Mouse (Mus musculus) ovary, postnatal 36 days (tissue): ENCODE measurements around the gene Cdh11.
"Not testable (repeated sequence)": the region's sequence is repeated elsewhere in the genome, so short reads cannot be mapped to it uniquely, and the experiment has no call there.

ENCODE experiments used
- DNase-seq: peaks from one replicate; pipeline ENCODE4 v3.0.0; 2022; ENCODE audit warnings: low spot score, mixed read lengths

Gene Cdh11

DNA sequence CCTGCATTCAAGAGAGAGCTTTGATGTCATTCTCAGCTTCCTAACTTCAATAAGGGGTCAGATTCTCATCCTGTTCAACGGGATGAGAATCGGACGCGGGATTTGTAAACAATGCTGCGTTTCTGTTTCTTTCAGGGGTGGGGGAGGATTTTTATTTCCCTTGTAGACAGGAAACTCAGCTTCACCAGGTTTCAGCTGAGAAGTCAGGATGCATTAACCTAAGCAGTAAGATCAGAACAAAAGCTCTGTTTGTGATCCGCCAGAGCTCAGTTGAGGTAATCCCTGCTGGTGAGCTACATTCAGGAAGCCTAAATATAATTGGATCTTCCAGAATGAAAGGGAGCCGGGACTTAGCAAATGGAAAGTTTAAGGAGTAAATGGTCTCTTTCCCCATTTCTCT is 78.1 kb downstream of the Cdh11 start:
- DNase-seq: no peak

GRCm38 (mm10) chr8:102705376-102705905 is 80.0 kb downstream of the Cdh11 start:
- DNase-seq: no peak

- no peak for DNase-seq
These were observed 85.2 kb downstream of the Cdh11 start for GRCm38 (mm10) chr8:102700245-102700644.

DNA sequence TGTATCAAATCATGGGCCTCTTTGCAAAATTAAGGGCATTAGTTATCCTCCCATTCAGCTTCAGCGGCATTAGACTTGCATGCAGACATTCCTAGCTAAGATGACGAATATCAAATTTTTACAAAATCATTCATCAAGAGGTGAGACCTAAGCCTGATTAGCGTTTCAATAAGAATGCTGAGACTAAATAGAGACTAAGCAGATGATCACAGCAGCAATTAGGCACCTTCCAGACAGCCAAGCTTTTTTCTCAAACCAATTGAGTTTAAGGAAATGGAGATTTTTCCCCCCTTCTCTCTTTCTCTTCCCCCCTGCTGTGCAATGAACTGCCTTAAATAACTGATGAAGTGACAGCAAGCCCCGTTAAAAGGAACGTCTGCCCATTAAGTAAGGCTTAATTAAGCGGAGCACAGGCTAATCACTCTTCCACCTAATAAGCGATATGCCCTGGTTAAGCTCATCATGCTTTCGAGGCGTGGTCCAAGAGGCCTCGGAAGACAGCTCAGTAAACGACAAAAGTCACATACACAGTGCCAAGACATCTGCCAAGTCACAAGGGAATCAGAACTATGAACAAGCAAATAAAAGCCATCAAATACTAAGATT is 87.1 kb downstream of the Cdh11 start:
- DNase-seq: no peak

GRCm38 (mm10) chr8:102693465-102693864 is 92.0 kb downstream of the Cdh11 start:
- DNase-seq: no peak

DNA sequence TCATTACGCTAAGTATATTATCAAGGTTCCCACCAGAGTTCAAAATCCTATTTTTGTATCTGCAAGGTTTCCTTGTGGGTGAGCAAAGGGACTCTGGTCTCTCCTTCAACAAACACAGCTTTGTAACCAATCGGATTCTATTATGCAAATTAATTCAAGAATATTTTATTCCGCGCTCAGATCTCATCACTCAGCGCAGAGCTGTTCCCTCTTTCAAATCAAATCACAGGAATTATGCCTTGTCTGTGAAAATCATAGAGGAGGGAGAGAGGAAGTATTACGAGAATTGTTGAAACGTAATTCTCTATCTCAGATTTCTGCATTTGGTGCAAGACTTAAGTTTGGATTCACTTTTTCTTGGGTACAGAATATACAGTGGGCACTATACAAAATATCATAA is 100.0 kb downstream of the Cdh11 start:
- DNase-seq: not testable (repeated sequence)

DNA sequence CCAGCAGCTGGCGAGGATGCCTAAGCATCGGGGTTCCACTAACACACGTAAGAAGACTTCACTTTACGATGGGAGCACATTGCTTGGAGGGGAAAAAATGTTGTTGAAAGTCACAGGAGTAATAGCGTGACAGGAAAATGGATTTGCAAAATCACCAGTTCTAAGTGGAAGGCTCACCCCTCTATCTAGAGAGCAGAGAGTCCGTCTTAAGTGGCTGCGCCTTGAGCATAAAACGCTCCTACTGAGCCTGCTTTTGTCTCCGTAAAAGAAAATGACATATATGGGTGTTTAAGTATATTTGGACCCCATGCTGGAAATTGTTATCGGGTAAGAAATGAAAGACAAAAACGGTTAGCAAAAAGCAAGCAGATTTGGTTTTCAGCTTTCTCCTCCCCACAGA is 100.4 kb downstream of the Cdh11 start:
- no peak for DNase-seq

DNA sequence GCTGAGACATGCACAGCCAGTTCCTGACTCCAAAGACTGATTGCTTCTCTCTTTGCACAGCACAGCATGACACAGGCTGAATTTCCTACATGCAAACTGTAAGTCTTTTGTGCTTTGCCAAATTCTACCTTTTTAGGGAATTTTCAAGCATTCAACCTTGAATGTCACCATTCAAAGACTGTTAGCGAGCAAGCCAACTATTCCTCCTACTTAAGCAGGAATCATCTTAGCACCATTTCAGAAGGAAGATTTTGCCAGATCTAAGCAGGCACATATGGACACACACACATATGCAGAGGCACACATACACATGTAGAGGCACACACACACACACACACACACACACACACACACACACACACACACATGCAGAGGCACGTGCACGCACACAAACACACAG is 108.3 kb downstream of the Cdh11 start:
- DNase-seq: no peak

GRCm38 (mm10) chr8:102664561-102664960 is 120.9 kb downstream of the Cdh11 start:
- DNase-seq: not testable (repeated sequence)

GRCm38 (mm10) chr8:102656529-102656928 is 128.9 kb downstream of the Cdh11 start:
- DNase-seq: no peak

DNA sequence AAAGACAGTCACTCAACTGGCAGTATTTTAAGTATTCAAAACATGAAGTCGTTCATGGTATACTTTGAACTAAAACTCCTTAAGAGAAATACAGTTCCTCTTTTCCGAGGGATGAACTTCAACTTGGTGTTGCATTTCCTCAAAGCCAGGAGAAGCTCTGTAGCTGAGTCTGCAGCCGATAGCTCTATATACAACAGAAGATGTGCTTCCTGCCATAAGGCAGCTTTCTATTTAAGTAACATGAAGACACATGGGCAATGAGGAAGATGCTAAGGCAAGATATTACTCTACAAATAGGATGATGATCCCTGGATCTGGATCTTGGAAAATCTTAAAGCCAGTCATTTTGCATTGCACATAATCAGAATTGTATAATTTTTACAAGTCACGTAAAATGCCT is 133.5 kb downstream of the Cdh11 start:
- no peak for DNase-seq

- DNase-seq: no peak
These were observed 158.3 kb downstream of the Cdh11 start for GRCm38 (mm10) chr8:102627151-102627550.

- no peak for DNase-seq
These were observed 173.3 kb downstream of the Cdh11 start for GRCm38 (mm10) chr8:102612146-102612545.

GRCm38 (mm10) chr8:102601327-102601726 is 184.1 kb downstream of the Cdh11 start:
- no peak for DNase-seq

DNA sequence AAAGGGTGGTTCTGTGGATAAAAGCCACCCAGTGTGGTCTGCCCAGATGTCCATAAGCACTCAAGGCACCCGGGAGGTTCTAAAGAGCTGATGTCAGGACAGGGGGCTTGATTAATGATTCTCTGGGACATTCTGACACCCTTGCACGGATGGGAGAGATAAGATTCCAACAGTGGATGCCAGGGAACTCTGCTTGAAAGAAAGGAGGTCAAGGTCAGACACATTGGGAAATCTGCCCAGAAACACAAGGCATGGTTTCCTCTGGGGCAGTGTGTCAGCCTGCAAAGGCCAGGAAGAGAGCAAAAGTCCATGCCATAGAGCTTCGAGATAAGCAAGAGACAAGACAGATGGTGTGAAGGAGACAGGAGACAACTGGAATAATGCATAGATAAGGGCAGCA is 188.9 kb downstream of the Cdh11 start:
- DNase-seq: peak; percentile 5

DNA sequence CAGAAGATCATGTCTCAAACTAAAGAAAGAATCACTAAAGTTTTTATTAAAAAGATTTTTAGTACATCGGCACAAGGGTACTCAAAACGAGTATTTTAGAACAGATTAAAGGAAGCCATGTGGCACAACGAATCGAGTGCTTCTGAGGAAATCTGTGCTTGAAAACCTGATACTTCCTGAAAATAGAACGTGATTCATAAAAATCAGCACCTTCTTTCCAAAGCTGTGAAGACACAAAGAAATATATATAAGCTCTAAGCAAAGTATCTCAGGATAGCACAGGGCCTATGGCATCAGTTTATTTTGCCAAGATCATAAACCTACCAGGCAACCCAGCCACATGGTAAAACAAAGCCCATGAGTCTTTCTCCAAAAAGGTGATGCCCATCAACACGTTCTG is 191.5 kb downstream of the Cdh11 start:
- no peak for DNase-seq
